In the genomic region with DNA sequence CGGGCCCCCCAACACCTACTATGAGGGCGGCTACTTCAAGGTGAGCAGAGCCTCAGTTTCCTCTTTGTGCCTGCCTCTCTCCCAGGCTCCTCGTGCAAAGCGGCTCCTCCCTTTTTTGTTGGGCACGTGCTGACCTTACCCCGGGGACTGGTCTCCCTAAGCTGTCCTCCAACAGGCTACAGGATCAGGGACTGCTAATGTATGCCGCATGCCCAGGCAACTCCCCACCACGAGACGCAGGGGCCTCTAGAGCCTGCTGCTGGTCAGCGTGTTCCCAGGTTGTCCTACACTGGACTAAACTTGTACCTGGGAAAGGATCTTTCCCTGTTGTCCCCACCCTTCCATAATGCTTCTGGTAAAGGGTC, we compare ENCODE assay signal across 9 mouse cellular contexts. TPM values are rescaled to one million over a fixed set of nuclear protein-coding genes. Genes with fewer than 3 reads are reported as not detected.
DNase-seq lines count a peak whose midpoint lies in the region; ATAC-seq and TF ChIP-seq lines count a peak whose summit lies in the region.
"Had no signal": no experiment of that assay in that cellular context is flagged by ENCODE, and none has a peak within 500 bp of the region (broad histone marks: within the 10 kb centered on the region; RNA-seq: fewer than 3 reads in every experiment).

No protein-coding gene starts in this region.

- H3K4me1 ChIP-seq in heart, postnatal 0 days (ENCODE audit: control insufficient read depth, insufficient read depth): peaks cover 30% of the 10 kb centered on the region
- H3K4me1 ChIP-seq in liver, embryonic 11.5 days (replicated peaks; ENCODE audit: control insufficient read depth, insufficient read depth, low read length): peaks cover 24% of the 10 kb centered on the region

- peak overlapping the region; percentile 96 for H3K27ac ChIP-seq in heart, postnatal 0 days (ENCODE audit: low read depth)
- peak overlapping the region; percentile 87 for H3K27ac ChIP-seq in liver, embryonic 11.5 days (ENCODE audit: low read depth, low read length)

- H3K27me3 ChIP-seq in heart, postnatal 0 days (ENCODE audit: control insufficient read depth, insufficient read depth, low read length): no peaks in the 10 kb centered on the region
- no peaks in the 10 kb centered on the region for H3K27me3 ChIP-seq in liver, embryonic 11.5 days (replicated peaks; ENCODE audit: control insufficient read depth, insufficient read depth, low read length)

- no peaks in the 10 kb centered on the region for H3K9me3 ChIP-seq in heart, postnatal 0 days (replicated peaks; ENCODE audit: control insufficient read depth, low read length)
- H3K9me3 ChIP-seq in liver, embryonic 11.5 days (ENCODE audit: control insufficient read depth, low read length): no peaks in the 10 kb centered on the region

- no peak; the same call in 1 of the 2 replicates for ATAC-seq in heart, postnatal 0 days (ENCODE audit: insufficient read depth, low read depth)
- peak; percentile 3; the same call in 1 of the 2 replicates for ATAC-seq in liver, embryonic 11.5 days (replicated peaks; ENCODE audit: low FRiP score)

- DNase-seq in adrenal gland, adult 2 months: peak; percentile 54
- DNase-seq in adrenal gland, postnatal 25 days: no peak
- DNase-seq in ovary, postnatal 36 days (ENCODE audit: low spot score): peak; percentile 29
- no peak for DNase-seq in ovary, postnatal 10 days (ENCODE audit: low spot score)
- no peak for DNase-seq in heart, postnatal 0 days (ENCODE audit: low spot score)
- no peak for DNase-seq in liver, embryonic 11.5 days (ENCODE audit: low spot score)
- DNase-seq in retina, postnatal 1 day: peak; percentile 41
- no peak for DNase-seq in ovary, postnatal 14 days (ENCODE audit: low spot score)

- no peak for TF ChIP-seq CTCF in heart, postnatal 0 days (IDR thresholded peaks at IDR 0.05; ENCODE audit: low read depth)

- peak overlapping the region; percentile 88 for H3K4me2 ChIP-seq in heart, postnatal 0 days (ENCODE audit: low read depth, low read length)
- peak overlapping the region; percentile 97 for H3K4me2 ChIP-seq in liver, embryonic 11.5 days

- no peak for TF ChIP-seq EP300 in heart, postnatal 0 days (IDR thresholded peaks at IDR 0.05; ENCODE audit: low read depth)

- WGBS in heart, postnatal 0 days: under 1% methylated on average over 10 of the region's 10 CpGs
- 0% methylated on average over 10 of the region's 10 CpGs for WGBS in liver, embryonic 11.5 days

- H3K4me3 ChIP-seq in heart, postnatal 0 days (ENCODE audit: low read depth, low read length): peak overlapping the region; percentile 90
- H3K4me3 ChIP-seq in liver, embryonic 11.5 days (ENCODE audit: low read depth, low read length): peak overlapping the region; percentile 91

- peak overlapping the region; percentile 94 for H3K9ac ChIP-seq in heart, postnatal 0 days (replicated peaks; ENCODE audit: low read depth, low read length)
- H3K9ac ChIP-seq in liver, embryonic 11.5 days (ENCODE audit: low read depth, low read length): peak overlapping the region; percentile 87

- H3K36me3 ChIP-seq in heart, postnatal 0 days (replicated peaks; ENCODE audit: control insufficient read depth, insufficient read depth, low read length): peaks cover 31% of the 10 kb centered on the region
- H3K36me3 ChIP-seq in liver, embryonic 11.5 days (ENCODE audit: control insufficient read depth, insufficient read depth, low read length): peaks cover 33% of the 10 kb centered on the region

RNA-seq across cellular contexts. Expression of a gene that starts 0.5 kb away (rescaled TPM):
- 100 to 1,000 TPM in 1 of 2 experiments, 10 to 100 TPM in 1; 87.7 to 122 TPM for total RNA-seq in adrenal gland, adult 2 months (2021)
- polyA plus RNA-seq in adrenal gland, adult 2 months (2012; rRNA removed): 174 and 205 TPM in 2 replicates
- total RNA-seq in adrenal gland, postnatal 25 days (2021): 78.6 and 89.8 TPM in 2 replicates
- total RNA-seq in heart, postnatal 0 days (2014; rRNA removed; ENCODE audit: low replicate concordance): 162 and 183 TPM in 2 replicates
- 115 and 120 TPM in 2 replicates for polyA plus RNA-seq in heart, postnatal 0 days (2015; fragmentation: Nextera tagmentation; extraction: Ambion mirVana)
- polyA plus RNA-seq in liver, embryonic 11.5 days (2014; fragmentation: Nextera tagmentation; extraction: Ambion mirVana): 213 and 236 TPM in 2 replicates

RNA-seq across cellular contexts. Expression of a gene that starts 6.3 kb away (rescaled TPM):
- 1 to 10 TPM; 1.0 to 2.2 TPM for total RNA-seq in adrenal gland, adult 2 months (2021)
- 0.52 and 0.55 TPM in 2 replicates for polyA plus RNA-seq in adrenal gland, adult 2 months (2012; rRNA removed)
- 1.2 and 1.6 TPM in 2 replicates for total RNA-seq in adrenal gland, postnatal 25 days (2021)
- total RNA-seq in heart, postnatal 0 days (2014; rRNA removed; ENCODE audit: low replicate concordance): 2.4 and 2.5 TPM in 2 replicates
- polyA plus RNA-seq in heart, postnatal 0 days (2015; fragmentation: Nextera tagmentation; extraction: Ambion mirVana): 2.1 and 2.8 TPM in 2 replicates
- 0.16 and 0.45 TPM in 2 replicates for polyA plus RNA-seq in liver, embryonic 11.5 days (2014; fragmentation: Nextera tagmentation; extraction: Ambion mirVana)

RNA-seq across cellular contexts. Expression of a gene that starts 13.4 kb away (rescaled TPM):
- 10 to 100 TPM; 29.5 to 40.7 TPM for total RNA-seq in adrenal gland, adult 2 months (2021)
- 147 and 149 TPM in 2 replicates for polyA plus RNA-seq in adrenal gland, adult 2 months (2012; rRNA removed)
- 35.0 and 36.5 TPM in 2 replicates for total RNA-seq in adrenal gland, postnatal 25 days (2021)
- 19.7 and 28.3 TPM in 2 replicates for total RNA-seq in heart, postnatal 0 days (2014; rRNA removed; ENCODE audit: low replicate concordance)
- polyA plus RNA-seq in heart, postnatal 0 days (2015; fragmentation: Nextera tagmentation; extraction: Ambion mirVana): 43.6 and 45.3 TPM in 2 replicates
- polyA plus RNA-seq in liver, embryonic 11.5 days (2014; fragmentation: Nextera tagmentation; extraction: Ambion mirVana): 48.5 and 50.5 TPM in 2 replicates

RNA-seq across cellular contexts. Expression of a gene that starts 18.2 kb away (rescaled TPM):
- total RNA-seq in adrenal gland, adult 2 months (2021): not detected
- 0.46 TPM in 1 of 2 replicates, not detected in the other for polyA plus RNA-seq in adrenal gland, adult 2 months (2012; rRNA removed)
- total RNA-seq in adrenal gland, postnatal 25 days (2021): not detected in 2 replicates
- not detected in 2 replicates for total RNA-seq in heart, postnatal 0 days (2014; rRNA removed; ENCODE audit: low replicate concordance)
- 1.3 and 1.4 TPM in 2 replicates for polyA plus RNA-seq in heart, postnatal 0 days (2015; fragmentation: Nextera tagmentation; extraction: Ambion mirVana)
- polyA plus RNA-seq in liver, embryonic 11.5 days (2014; fragmentation: Nextera tagmentation; extraction: Ambion mirVana): 1.1 and 1.4 TPM in 2 replicates
- total RNA-seq: heart, postnatal 36 days had no signal

RNA-seq across cellular contexts. Expression of a gene that starts 21.8 kb away (rescaled TPM):
- 100 to 1,000 TPM; 588 to 674 TPM for total RNA-seq in adrenal gland, adult 2 months (2021)
- 314 and 321 TPM in 2 replicates for polyA plus RNA-seq in adrenal gland, adult 2 months (2012; rRNA removed)
- 522 and 531 TPM in 2 replicates for total RNA-seq in adrenal gland, postnatal 25 days (2021)
- total RNA-seq in heart, postnatal 0 days (2014; rRNA removed; ENCODE audit: low replicate concordance): 1,449 and 1,606 TPM in 2 replicates
- polyA plus RNA-seq in heart, postnatal 0 days (2015; fragmentation: Nextera tagmentation; extraction: Ambion mirVana): 1,256 and 1,260 TPM in 2 replicates
- 992 and 1,001 TPM in 2 replicates for polyA plus RNA-seq in liver, embryonic 11.5 days (2014; fragmentation: Nextera tagmentation; extraction: Ambion mirVana)

Comparison
In these comparisons a context has a peak if more than half of its experiments do, and no peak if none do; other contexts are left out.
1. DNase-seq: peak in adrenal gland, adult 2 months (single experiment), ovary, postnatal 36 days (single experiment) and retina, postnatal 1 day (single experiment); none in adrenal gland, postnatal 25 days (single experiment), ovary, postnatal 10 days (single experiment), heart, postnatal 0 days (single experiment), liver, embryonic 11.5 days (single experiment) and ovary, postnatal 14 days (single experiment).